Mouse (Mus musculus) C2C12 (cell line): ENCODE data around the gene Gm8909. TPM values are rescaled to one million over a fixed set of nuclear protein-coding genes. Genes with fewer than 3 reads are reported as not detected.
"Not testable (repeated sequence)": the region's sequence is repeated elsewhere in the genome, so short reads cannot be mapped to it uniquely, and the experiment has no call there.

ENCODE experiments used
- H3K27me3 ChIP-seq: one replicate; pipeline ENCODE4 v1.6.1; 2011; ENCODE audit not compliant: control insufficient read depth, insufficient read depth, insufficient read length
- H3K36me3 ChIP-seq: one replicate; pipeline ENCODE4 v1.6.1; 2011; ENCODE audit not compliant: control insufficient read depth, insufficient read depth
- H3K4me3 ChIP-seq: one replicate; pipeline ENCODE4 v1.5.1; 2011; ENCODE audit warnings: mild to moderate bottlenecking, control low read depth; ENCODE audit not compliant: poor library complexity, insufficient read depth, severe bottlenecking
- H3K79me2 ChIP-seq: one replicate; pipeline ENCODE4 v1.6.1; 2011; ENCODE audit not compliant: control insufficient read depth, insufficient read depth
- H3K79me3 ChIP-seq: one replicate; pipeline ENCODE4 v1.6.1; 2011; ENCODE audit warnings: low read depth, control low read depth
- H3ac ChIP-seq: one replicate; pipeline ENCODE3; 2011; ENCODE audit warnings: low read depth; ENCODE audit not compliant: control insufficient read depth, insufficient read length
- CEBPB ChIP-seq: IDR thresholded peaks from one replicate; pipeline ENCODE4 v1.6.1; 2011; ENCODE audit warnings: low read depth, mild to moderate bottlenecking, control low read depth, moderate library complexity
- CTCF ChIP-seq: IDR thresholded peaks from one replicate; pipeline ENCODE4 v1.5.1; 2011; ENCODE audit not compliant: control insufficient read depth, insufficient read depth, insufficient read length
- FOSL1 ChIP-seq: IDR thresholded peaks from one replicate; pipeline ENCODE4 v1.8.0; 2011; ENCODE audit warnings: mild to moderate bottlenecking, low read length; ENCODE audit not compliant: poor library complexity, insufficient read depth, severe bottlenecking
- MAX ChIP-seq: IDR thresholded peaks from one replicate; pipeline ENCODE4 v1.6.1; 2011; ENCODE audit warnings: mild to moderate bottlenecking, control low read depth
- MYOD1 ChIP-seq: IDR thresholded peaks from one replicate; pipeline ENCODE4 v1.6.1; 2011; ENCODE audit warnings: low read depth; ENCODE audit not compliant: control insufficient read depth, insufficient read length
- MYOG ChIP-seq: IDR thresholded peaks from one replicate; pipeline ENCODE4 v1.6.1; 2011; ENCODE audit not compliant: control insufficient read depth, insufficient read length; ENCODE audit errors: extremely low read depth
- USF1 ChIP-seq: IDR thresholded peaks from one replicate; pipeline ENCODE4 v1.6.1; 2011; ENCODE audit warnings: low read depth, mild to moderate bottlenecking, control low read depth, moderate library complexity
- polyA plus RNA-seq: library from polyadenylated mRNA; unstranded; fragments of >200 nt; fragmentation: generic; extraction: Trizol; gene quantifications from one replicate; pipeline ENCODE4 v1.2.1, GENCODE M21; 2012; ENCODE audit warnings: missing spikeins

Gm8909 gene
- polyA plus RNA-seq, 1 experiment: not detected

DNA sequence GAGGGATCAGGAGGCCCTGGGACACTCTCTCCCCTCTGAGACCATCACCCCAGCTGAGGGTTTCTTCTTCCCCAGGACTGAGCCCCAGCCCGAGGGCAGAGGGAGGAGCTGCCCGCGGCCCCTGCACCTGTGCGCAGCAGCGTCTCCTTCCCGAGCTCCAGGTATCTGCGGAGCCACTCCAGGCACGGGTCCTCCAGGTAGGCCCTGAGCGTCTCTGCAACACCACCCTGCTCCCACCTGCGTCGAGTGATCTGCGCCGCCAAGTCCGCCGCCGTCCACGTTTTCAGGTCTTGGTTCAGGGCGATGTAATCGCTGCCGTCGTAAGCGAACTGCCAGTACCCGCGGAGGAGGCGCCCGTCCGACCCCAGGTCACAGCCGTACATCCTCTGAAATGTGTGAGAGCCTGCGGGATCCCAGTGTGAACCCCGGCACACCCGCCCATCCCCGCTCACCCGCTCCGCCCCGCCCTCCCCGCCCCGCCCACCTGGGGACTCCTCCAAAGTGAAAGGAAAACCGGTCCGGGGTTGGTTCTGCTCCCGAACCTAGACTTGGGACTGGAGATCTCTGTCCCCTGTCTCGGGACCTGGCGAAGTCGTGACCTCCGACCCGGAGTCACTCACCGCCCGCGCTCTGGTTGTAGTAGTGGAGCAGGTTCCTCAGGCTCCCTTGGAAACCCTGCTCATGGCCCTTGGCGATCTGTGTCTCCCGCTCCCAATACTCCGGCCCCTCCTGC, 865 bp downstream of the Gm8909 start:
- Histone ChIP-seq H3K36me3 (no peaks in the 10 kb centered on the region), H3K27me3 (peaks cover 19% of the 10 kb centered on the region), H3K79me2 (no peaks in the 10 kb centered on the region), H3K79me3 (no peaks in the 10 kb centered on the region), H3K4me3 (peak overlapping the region; percentile 28), H3ac (no peak overlapping the region)
- TF ChIP-seq MYOG (no peak), FOSL1 (no peak), USF1 (no peak)

DNA sequence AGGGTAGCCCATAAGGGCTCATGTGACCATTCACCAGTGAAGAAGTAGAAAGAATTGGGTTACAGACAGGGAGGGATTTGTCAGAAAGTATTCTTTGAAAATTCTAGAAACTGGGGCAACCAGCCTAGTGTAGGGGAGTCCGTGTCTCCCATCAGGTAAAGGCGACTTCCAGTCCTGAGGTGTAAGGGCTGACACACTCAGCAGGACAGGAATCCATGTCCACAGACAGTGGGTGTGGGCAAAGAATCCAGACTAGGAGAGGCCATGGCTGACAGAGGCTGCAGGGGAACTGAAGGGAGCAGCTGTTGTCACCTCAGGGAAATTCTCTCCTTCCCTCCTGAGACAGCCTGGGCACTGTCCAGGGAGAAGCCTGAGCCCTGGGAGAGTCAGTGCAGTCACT, 1.4 kb downstream of the Gm8909 start:
- not testable (repeated sequence) for H3K79me3 ChIP-seq, H3K36me3 ChIP-seq, H3K4me3 ChIP-seq, H3K79me2 ChIP-seq, H3ac ChIP-seq
- H3K27me3 ChIP-seq: peaks cover 24% of the 10 kb centered on the region

DNA sequence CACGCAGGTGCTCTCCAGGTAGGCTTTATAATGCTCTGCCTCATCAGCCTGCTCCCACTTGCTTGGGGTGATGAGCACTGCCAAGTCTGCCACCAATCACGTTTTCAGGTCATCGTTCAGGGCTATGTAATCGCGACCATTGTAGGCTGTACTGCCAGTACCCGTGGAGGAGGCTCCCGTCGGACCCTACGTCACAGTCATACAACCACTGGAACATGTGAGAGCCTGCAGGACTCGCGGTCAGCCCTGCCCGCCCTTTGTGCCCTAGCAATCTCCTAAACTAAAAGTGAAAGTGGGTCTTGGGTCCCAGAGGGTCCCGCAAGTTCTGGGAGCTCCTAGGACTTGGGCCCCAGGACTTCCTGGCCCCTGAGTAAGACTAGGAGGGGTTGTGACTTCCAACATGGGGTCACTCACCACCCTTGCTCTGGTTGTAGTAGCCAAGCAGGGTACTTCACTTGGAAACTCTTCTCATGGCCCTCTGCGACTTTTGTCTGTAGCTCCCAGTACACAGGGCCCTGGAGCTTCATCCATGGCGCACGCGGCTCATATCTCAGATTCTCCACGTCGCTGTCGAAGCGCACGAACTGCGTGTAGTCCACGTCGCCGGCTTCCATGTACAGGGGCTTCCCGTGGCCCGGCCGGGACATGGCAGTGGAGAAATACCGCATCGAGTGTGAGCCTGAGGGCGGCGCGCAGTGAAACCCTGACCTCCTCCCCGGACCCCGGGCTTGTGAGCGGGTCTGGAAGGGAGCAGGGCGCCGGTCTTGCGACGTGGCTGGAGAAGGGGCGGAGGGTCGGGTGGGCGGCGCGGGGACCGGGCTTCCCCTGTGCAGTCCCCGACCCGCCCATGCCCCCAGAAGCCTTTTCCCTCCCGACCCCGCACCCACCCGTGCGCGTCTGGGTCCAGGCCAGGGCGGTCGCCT, 6.9 kb downstream of the Gm8909 start:
- Histone ChIP-seq H3K36me3 (no peaks in the 10 kb centered on the region), H3ac (no peak overlapping the region), H3K27me3 (peaks cover 33% of the 10 kb centered on the region), H3K4me3 (no peak overlapping the region), H3K79me2 (no peaks in the 10 kb centered on the region), H3K79me3 (no peaks in the 10 kb centered on the region)
- no peak for TF ChIP-seq MAX
- TF ChIP-seq CEBPB: no peak
- no peak for TF ChIP-seq CTCF
- TF ChIP-seq FOSL1: no peak
- TF ChIP-seq MYOD1: no peak
- no peak for TF ChIP-seq MYOG
- no peak for TF ChIP-seq USF1

DNA sequence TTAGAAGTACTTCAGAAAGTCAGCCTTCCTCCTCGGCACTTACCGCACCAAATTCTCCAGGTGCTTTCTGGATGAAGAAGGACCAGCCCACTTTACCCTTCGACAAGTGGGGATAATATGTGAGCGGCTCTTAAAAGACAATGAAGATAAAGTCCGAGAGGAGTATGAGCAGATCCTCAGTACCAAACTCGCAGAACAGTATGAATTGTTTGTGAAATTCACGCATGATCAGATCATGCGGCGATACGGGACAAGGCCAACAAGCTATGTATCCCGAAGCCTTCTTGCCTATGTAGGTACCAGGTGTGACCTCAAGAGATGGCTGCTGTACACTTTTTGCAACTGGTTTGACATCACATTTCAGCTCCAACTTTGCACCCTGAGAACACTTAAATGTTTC, 10.1 kb downstream of the Gm8909 start:
- H3K79me3 ChIP-seq, H3K36me3 ChIP-seq, H3ac ChIP-seq, H3K79me2 ChIP-seq, H3K4me3 ChIP-seq: not testable (repeated sequence)
- H3K27me3 ChIP-seq: peaks cover 36% of the 10 kb centered on the region

DNA sequence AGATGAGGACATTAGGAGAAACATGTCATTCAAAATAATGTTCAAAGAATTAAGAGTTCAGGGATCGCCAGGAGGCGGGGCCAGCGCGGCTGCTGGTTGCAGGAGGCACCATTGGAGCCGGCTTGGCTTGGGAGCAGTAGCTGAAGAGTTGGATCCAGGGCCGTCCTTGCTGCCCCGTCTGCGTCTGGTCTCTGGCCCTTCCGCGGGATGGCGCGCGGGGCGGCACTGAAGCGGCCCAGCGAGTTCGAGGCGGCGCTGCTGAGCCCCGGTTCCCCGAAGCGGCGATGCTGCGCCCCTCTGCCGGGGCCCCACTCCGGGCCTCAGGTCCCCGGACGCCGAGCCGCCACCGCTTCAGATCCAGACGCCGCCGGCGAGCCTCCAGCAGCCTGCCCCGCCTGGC, 10.6 kb downstream of the Gm8909 start:
- not testable (repeated sequence) for H3K4me3 ChIP-seq, H3ac ChIP-seq, H3K79me2 ChIP-seq, H3K36me3 ChIP-seq, H3K79me3 ChIP-seq
- peaks cover 36% of the 10 kb centered on the region for H3K27me3 ChIP-seq

DNA sequence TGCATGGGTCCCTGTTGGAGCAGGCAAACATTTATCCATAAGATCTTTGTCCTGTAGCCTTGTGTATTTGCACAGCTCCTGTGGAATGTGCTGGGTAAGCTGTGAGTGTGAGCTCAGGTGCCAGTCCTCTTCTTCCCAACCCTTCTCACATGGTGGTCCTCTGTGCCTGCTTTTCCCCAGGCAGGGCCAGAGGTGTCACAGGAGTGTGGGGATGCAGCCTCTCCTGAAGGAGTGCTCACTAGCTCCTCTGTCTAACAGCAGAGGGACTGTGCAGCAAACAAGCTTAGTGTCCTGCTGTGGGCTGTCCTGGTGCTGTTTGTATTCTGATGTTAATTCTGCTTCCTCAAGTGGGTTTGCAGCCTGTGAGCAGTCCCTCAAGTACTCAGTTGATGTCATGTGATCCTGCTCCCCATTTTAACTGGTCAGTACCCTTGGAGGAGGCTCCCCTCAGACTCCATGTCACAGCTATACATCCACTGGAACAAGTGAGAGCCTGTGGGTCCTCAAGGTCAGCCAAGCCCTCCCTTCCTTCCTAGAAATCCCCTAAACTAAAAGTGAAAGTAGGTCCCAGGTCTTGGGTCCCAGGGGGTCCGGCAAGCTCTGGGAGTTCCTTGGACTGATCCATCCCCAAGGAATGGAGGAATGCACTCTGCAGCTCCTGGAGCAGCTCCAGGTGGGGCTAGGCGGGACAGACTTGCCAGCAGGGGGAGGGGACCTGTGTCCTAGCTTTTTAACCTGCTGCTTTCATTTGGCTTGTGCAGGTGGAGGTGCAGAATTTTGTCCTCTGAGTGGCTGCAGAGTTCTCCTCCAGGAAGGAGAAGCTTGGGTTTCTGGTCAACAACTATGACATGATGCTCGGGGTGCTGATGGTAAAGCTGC, 13.8 kb downstream of the Gm8909 start:
- H3K36me3 ChIP-seq: no peaks in the 10 kb centered on the region
- no peaks in the 10 kb centered on the region for H3K79me2 ChIP-seq
- TF ChIP-seq MYOD1 (no peak), USF1 (no peak), CTCF (no peak), CEBPB (no peak), MYOG (no peak), FOSL1 (no peak)
- H3ac ChIP-seq: no peak overlapping the region
- H3K4me3 ChIP-seq: no peak overlapping the region
- H3K27me3 ChIP-seq: peaks cover 17% of the 10 kb centered on the region
- H3K79me3 ChIP-seq: no peaks in the 10 kb centered on the region

DNA sequence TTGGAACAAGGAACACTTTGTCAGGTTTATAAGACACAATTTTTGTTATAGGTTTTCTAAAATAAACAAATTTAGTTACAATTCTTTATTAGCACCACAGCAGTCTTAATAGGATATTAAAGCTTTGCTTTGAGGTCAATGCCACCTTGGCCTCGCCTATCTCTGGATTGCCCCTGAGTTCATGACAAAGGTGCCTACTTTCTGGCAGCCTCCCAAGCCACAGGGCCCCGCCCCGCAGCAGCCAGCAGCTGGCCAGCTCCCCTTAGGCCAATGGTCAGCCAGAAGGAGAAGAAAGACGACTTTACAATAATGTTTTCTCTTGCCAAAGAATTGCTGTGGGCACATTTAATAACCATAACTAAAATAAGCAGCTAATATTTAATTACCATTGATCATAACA, 17.1 kb downstream of the Gm8909 start:
- not testable (repeated sequence) for H3K4me3 ChIP-seq, H3K36me3 ChIP-seq, H3K79me3 ChIP-seq, H3ac ChIP-seq, H3K79me2 ChIP-seq
- peaks cover 10% of the 10 kb centered on the region for H3K27me3 ChIP-seq

DNA sequence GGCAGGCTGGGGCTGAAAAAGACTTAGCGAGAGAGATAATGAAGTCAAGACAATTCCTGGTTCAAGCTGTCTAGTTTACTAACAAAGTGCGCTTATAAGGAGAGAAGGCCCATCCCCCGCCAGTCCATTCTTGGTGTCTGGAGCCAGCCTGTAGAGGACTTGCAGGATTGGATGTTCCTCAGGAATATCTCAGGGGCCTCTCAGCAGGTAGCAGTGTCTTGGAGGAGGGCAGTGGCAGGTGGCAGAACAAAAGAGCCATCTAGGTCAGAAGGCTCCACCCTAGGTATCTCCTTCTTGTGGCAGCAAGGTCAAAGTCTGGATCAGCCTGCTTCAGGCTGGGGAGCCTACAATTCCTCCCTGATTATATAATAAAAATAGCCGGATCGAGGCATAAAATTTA, 19.9 kb downstream of the Gm8909 start:
- H3K79me3 ChIP-seq, H3K4me3 ChIP-seq, H3K79me2 ChIP-seq, H3ac ChIP-seq, H3K36me3 ChIP-seq: not testable (repeated sequence)
- peaks cover 28% of the 10 kb centered on the region for H3K27me3 ChIP-seq

DNA sequence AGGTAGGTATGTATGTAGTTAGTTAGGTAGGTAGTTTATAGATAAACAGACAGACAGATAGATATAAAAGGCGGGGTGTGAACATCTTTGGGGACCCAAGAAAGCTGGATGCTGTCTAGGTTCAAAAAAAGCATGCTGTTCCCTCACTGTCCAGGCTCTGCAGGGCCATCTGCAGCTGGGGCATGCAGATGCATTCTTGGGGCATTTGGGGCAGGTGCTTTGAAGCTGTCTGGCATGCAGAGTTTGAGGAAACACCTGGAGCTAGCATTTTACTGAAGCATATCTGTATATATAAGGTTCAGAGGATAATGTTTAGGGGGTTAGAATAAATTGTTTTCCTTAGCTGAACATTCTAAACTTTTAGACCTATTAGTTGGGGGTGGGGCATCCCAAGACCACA, 21.4 kb downstream of the Gm8909 start:
- H3K4me3 ChIP-seq, H3K36me3 ChIP-seq, H3K79me3 ChIP-seq, H3ac ChIP-seq, H3K79me2 ChIP-seq: not testable (repeated sequence)
- peaks cover 32% of the 10 kb centered on the region for H3K27me3 ChIP-seq
